Mouse (Mus musculus): Measurements from ENCODE around the gene Pard3. TPM values are rescaled to one million over a fixed set of nuclear protein-coding genes. Genes with fewer than 3 reads are reported as not detected.

Pard3 gene
- total RNA-seq, 2 experiments from 2014 or later = 54.0 to 58.1 TPM

DNA sequence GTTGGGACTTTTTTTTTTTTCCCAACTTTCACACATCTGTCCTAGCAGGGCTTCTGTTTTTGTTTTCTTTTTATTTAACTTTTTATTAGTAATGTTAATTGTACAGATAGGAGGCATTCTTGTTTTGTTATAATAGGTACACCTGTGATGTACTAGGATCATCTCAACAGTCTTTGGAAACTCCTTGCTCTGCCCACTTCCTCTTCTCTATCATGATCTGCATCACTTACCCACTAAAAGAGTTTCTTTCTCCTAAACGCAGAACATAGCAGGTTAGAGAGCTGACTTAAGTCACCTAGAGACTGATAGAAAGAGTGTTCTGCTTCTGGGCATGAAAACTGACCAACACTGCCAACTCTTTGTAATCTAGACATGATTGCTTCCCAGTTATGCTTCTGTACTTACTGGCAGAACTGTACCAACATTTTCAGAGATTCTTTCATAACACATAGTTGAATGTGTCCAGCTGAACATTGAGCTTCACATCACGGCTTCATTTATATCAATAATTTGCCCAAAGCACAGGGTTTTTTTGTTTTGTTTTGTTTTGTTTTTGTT, 398.8 kb downstream of the Pard3 start:
- no peak for DNase-seq (ENCODE audit: low spot score in 2 of 2)

DNA sequence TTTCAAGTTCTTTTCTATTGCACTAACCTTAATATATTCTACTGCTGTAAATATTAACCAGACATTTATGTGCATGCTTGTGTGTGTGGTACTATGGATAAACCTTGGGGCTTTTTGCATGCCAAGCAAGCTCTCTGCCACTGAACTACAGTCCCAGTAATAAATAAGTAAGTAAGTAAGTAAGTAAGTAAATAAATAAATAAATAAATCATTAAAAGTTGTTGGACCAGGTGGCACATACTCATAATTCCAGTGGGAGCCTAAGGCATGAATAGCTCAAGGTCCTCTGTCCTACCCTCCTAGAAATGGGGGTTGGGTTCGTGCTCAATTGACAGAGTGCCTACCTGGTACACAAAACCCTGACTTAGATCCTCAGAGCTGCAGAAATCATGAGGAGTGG, 400.6 kb downstream of the Pard3 start:
- DNase-seq (ENCODE audit: low spot score in 2 of 2) = no peak

DNA sequence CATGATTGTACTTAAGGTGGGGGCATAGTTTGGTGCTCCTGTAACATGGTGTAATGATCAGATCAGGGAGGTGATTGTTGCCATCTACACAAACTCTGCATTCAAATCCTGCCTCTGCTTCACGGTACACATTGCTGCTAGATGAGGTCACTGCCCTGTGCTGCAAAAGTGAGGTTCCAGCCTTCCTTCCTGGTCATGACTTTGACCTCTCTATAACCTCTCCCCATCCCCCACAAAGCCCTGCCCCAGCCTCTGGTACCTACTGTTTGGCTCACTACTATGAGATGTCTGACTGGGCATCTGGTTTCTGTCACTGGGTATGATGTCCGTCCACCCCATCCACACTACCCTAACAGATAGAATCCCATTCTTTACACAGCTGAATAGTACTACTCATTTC, 408.5 kb downstream of the Pard3 start:
- no peak for DNase-seq (ENCODE audit: low spot score in 2 of 2)

DNA sequence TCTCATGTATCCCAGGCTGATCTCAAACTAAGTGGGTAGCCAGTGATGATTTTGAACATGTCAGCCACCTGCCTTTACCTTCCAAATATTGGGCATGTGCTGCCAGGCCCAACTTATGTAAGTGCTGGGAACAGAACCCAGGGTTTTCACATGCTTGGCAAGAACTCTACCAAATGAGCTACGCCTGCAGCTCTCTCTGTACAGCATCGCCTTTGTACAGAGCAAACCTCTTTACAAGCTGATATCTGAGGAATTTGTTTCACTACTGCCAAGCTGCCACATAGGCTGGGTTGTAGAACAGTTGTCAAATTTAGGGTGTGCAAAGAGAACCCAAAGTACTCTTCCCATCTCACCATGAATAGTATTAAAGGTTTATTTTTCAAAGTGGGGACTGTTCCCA, 416.3 kb downstream of the Pard3 start:
- no peak for DNase-seq (ENCODE audit: low spot score in 2 of 2)

- no peak for DNase-seq (ENCODE audit: low spot score in 2 of 2)
Measured at GRCm38 (mm10) chr8:127485618-127486017, 421.9 kb downstream of the Pard3 start.

DNA sequence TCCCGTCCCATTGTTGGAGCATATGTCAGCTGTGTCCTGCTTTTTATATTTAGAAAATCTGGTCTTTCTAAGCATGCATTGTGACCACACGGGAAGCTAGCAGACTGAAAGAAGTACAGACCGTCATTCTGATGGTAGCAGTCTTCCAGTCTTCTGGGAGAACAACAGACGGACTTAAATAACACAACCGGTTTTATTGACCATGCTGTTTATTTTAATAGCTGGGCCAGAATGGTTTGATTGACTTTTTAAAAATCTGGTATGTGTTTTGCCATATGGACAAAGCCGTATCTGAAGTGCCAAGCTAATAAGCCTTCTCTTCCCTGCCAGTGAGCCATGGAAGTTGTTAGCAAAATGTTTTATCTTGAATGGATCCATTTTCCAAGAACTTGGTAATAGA, 428.3 kb downstream of the Pard3 start:
- no peak for DNase-seq (ENCODE audit: low spot score in 2 of 2)

DNA sequence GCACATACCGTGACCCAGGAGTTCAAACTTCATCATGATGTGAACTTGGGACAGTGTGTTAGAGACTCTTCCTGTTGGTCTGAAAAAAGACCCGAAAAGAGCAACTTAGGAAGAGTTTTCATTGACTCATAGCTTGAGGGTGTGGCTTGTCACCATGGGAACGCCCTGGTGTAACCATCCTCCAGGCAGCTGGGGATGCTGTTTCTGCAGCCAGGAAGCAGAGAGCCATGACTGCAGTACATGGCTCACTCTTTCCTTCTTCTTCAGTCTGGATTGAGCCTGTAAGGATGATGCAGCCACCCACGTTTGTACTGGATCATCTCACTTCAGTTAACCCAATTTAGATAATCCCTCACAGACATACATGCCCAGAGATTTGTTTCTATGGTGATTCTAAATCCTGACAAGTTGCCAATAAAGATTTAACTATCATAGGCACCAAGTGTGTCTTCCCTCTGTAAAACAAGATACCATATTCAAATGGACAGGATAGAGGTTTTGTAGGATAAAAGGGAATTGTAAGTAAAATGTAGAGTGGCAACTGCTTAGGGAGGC, 431.6 kb downstream of the Pard3 start:
- DNase-seq (ENCODE audit: low spot score in 2 of 2) = no peak

GRCm38 (mm10) chr8:127498997-127499719, 435.5 kb downstream of the Pard3 start:
- no peak for DNase-seq (ENCODE audit: low spot score in 2 of 2)

DNA sequence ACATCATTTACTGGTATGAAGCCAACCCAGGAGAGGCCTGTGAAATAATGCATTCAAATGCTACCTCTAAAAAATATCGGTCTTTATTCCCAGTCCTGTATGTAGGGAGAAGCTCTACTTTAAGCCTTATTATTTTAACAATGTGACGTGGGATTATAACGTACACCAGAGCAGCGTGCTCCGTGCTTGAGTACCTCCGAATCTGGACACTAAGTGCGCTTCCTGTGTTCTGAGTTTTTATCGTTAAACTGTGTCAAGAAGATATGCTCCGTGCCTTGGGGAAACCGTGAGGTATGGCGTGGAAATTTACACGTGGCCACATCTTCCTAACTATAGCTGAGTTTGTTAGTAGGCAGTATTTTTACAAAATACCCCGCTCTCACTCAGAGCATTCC, 436.0 kb downstream of the Pard3 start:
- DNase-seq (ENCODE audit: low spot score in 2 of 2) = no peak

- DNase-seq (ENCODE audit: low spot score in 2 of 2) = no peak
Measured at GRCm38 (mm10) chr8:127500206-127500605, 436.5 kb downstream of the Pard3 start.

DNA sequence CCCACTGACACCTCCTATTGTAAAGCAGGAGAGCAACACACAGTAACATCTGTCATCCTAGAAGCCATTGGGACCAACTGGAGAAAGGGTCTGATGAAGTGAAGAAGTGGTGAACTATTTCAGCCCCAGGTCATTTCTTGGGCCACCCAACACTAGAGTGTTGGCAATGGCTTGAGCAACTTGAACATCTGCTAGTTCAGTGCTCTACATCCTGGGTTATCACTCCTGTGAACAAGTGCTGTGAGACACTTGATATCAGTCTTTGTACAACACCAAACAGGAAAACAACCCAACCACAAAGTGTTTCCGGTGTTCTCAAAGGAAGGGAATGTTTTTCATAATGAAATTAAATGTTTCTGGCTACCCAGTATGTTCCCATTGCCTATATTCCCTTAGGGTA, 438.1 kb downstream of the Pard3 start:
- no peak for DNase-seq (ENCODE audit: low spot score in 2 of 2)

DNA sequence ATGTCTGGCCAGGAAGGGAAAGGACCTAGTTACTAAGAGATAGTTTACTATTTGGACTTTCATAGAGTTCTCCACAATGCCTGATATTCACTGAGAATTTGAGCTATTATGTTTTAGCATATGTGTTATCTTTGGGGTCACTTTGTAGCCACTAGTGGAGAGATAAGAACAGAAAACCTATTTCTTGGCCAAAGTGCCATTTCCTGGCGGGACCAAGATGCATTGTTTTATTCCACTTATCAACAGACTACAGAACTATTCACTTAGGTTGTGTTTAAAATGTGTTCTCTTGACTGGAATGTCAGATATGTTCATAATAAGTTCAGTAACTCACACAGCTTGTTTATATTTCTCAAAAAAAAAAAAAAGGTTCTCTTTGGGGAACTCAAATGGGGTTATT, 441.6 kb downstream of the Pard3 start:
- DNase-seq (ENCODE audit: low spot score in 2 of 2) = no peak

DNA sequence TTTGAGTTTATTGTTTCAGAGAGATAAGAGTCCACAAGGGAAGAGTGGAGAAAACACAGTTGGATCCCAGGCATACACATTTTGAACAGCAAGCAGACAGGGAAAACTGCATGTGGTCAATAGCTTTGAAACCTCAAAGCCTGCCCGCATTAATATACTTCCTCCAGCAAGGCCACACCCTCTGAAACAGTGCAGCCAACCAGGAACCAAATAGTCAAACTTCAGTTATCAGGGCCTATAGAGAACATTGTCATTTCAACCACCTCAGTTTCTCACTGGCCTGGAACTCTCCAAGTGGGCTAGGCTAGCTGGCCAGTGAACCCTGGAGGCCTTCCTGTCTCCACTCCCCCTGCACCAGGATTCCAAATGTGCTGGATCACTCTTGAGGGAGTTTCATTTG, 442.6 kb downstream of the Pard3 start:
- DNase-seq (ENCODE audit: low spot score in 2 of 2) = no peak

DNA sequence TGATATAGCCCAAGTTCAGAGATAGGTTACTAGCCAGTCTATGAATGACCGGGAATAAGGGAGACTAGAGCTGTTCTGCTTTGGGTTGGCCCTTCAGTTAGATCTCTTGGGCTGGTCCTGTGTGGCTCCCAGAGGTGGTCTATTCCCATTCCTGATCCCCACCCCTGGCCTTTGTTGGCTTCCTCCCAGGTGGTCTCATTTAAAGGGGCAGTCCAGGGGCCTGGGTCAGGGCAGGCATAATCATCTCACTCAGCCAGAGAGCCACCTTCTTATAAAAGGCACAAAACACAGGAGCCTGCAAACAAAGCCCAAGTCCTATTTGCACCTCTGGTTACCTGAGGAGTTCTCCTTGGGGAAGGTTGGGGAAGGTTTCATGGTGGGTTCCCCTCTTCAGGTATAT, 447.6 kb downstream of the Pard3 start:
- no peak for DNase-seq (ENCODE audit: low spot score in 2 of 2)

- no peak for DNase-seq (ENCODE audit: low spot score in 2 of 2)
Measured at GRCm38 (mm10) chr8:127512001-127512573, 448.4 kb downstream of the Pard3 start.

DNA sequence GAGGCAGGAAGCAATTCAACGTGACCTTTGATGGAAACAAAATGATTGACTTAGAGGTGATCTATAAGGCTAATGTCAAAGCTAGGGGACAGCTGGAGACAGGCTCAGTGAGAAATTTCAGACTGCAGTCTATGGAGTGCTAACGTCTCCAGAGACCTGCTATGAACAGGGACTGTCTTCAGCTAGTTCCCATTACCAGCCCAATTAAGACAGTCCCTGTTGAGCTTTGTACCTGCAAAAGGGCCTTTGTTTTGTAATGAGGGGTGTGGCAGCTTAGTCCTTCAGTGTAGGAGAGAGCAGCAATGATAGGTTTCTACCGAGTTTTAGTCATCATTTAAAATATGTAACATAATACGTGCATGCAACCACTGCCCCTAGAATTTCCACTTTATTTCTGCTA, 448.9 kb downstream of the Pard3 start:
- DNase-seq (ENCODE audit: low spot score in 2 of 2) = no peak

DNA sequence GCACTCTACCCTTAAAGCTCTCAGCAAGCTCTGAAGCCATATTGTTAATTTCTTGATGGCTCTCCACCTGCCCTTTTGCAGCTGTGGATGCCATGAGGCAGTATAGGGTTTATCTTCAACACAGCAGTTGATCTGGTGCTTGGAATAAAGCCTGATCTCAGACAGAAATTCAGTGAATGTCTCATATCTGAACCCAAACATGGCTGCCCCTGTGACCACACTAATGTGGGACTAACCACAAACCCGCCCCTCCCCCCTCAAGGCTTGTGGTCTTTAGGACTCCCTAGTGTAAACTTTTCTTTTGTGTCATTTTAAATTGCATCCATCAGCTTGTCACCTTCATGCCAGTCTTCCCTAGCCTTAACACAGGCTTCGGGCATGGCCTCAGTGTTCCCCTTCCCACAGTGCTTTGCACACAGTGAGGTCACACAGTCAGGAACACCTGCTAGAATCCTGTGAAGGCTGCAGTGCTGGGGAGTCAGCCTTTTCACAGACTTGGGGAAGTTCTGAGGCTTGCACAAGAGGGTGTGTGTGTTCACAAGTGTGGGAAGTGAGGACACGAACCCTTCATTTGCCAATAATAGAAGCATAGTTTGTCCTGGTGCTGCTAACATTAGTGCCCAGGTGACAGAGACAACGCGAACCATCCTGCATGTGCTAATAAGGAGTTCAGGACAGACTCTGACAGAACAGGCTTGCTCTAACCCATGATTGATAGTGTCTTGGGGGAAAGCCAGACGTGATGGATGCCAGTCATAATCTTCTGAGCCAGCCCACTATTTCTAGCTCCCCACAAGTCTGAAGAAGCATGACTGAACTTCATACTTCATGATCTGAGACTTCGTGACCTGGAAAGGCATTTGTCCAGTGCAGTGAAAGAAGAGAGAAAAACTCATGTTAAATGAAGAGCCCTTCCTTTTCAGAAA, 451.4 kb downstream of the Pard3 start:
- DNase-seq (ENCODE audit: low spot score in 2 of 2) = no peak

DNA sequence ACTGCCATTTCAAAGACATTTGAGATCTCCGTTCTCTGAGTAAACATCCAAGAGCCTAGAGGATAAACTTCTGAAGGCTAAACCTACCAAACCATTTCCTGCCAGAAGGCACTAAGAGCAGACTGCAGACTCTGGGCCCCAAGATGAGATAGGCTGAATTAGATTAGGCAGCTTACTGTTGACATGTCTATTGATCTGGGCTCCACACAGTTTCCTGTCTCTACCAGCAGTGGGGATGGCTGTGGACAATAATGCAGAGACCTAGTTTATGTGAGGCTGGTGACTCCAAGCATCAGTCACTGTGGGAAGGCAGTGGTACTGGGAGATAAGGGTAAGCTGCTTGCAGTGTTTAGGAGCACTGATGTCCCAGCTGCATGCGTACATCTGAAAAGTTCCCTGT, 452.4 kb downstream of the Pard3 start:
- DNase-seq (ENCODE audit: low spot score in 2 of 2) = no peak

GRCm38 (mm10) chr8:127525673-127526072, 462.0 kb downstream of the Pard3 start:
- DNase-seq (ENCODE audit: low spot score in 2 of 2) = no peak

- DNase-seq (ENCODE audit: low spot score in 2 of 2) = no peak
Measured at GRCm38 (mm10) chr8:127528315-127528714, 464.6 kb downstream of the Pard3 start.

DNA sequence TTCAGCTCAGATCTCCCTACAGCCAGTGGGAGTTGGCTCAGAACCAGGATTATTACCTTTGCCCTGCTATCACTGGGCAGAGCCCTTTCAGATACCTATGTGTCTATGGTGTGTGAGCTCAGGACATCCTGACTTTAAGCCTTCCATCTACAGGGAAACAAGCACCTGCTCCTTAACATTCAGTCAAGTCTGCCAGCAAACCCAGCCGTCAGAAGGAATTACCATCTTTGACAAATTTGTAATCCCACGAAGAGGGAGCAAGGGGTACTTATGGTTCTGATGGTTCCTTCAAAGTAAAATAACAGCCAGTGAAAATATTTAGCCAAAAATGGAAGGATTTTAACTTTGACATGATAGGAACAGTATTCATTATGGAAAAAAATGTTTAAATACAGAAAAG, 466.1 kb downstream of the Pard3 start:
- no peak for DNase-seq (ENCODE audit: low spot score in 2 of 2)

GRCm38 (mm10) chr8:127531866-127532265, 468.2 kb downstream of the Pard3 start:
- DNase-seq (ENCODE audit: low spot score in 2 of 2) = no peak

Measured in adrenal gland, postnatal 4 days (tissue).